Mouse (Mus musculus): ENCODE results near the gene Hes6.

DNA sequence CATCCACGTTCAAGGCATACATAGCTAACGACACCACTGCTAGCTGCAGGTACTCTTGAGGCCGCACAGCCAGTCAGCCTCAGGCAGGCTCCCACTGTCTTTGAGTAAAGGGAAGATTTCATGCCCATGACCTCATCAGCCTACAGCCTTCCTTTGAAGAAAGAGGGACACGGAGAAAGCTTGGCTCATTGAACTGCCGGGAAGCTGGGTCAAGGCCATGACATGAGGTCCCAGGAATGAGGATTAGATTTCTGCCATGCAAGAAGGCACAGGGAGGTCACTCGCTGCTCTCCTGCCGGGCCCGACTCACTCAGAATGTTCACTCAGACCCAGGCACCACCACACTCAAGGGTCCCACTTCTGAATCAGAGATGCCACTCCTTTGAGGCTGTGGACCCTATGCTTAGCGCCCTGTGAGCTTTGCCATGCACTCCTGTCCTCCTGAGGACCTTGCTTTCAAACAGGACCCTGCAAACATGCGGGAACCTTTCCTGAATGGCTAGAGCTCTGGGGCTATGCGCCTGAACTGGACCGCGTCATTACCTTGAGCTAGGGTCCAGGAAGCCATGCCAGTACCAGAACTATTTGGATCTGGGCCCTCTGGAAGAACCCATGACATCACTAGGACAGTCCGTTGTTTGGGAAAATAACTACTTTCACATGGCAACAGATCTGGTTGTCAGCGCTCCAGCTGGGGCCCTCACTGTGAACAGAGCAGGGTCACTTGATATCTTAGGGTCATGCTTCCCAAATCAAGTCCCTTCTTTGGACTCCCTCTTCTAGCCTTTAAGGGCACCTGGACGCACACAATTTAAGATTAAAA is 48.8 kb downstream of the Hes6 start:
- TF ChIP-seq CTCF (conservative IDR thresholded peaks at IDR 0.05; ENCODE audit: low read length): no peak
- no peak for TF ChIP-seq POU5F1 (IDR thresholded peaks at IDR 0.05; ENCODE audit: borderline replicate concordance, low read length)

All from E14TG2a.4 (cell line).